12 mouse cellular contexts compared by ENCODE assay signal in the genomic region with DNA sequence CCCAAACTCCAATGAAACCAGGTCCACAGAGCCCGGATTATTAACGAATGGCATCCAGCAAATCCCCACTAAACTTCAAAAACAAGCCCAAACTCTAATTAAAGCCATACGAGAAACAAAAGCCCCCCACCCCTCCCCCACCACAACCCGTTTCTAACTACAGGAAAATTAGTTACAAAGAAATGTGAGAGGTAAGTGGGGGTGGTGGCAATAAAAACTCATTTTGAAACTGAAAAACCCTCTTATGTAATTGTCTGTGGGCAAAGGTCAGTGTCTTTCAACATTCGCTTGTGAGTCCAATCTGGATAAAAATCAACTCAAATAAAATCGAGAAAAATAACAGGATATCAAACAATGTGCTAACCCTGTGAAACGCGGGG. TPM values are rescaled to one million over a fixed set of nuclear protein-coding genes. Genes with fewer than 3 reads are reported as not detected.
A peak's percentile ranks its signal among the peaks of the same experiment; 100 is the strongest.
DNase-seq lines count a peak whose midpoint lies in the region; ATAC-seq lines count a peak whose summit lies in the region.
"Had no signal": no experiment of that assay in that cellular context is flagged by ENCODE, and none has a peak within 500 bp of the region (broad histone marks: within the 10 kb centered on the region; RNA-seq: fewer than 3 reads in every experiment).

No protein-coding gene starts in this region.

- 57% methylated on average over 8 of the region's 8 CpGs for WGBS in liver, embryonic 13.5 days (ENCODE audit: insufficient replicate concordance)
- WGBS in embryonic facial prominence, embryonic 13.5 days: 9% methylated on average over 8 of the region's 8 CpGs
- 41% methylated on average over 8 of the region's 8 CpGs for WGBS in hindbrain, embryonic 14.5 days
- WGBS in midbrain, embryonic 15.5 days: 40% methylated on average over 8 of the region's 8 CpGs

- H3K4me1 ChIP-seq in liver, embryonic 13.5 days (replicated peaks): peaks cover 41% of the 10 kb centered on the region
- peaks cover 33% of the 10 kb centered on the region for H3K4me1 ChIP-seq in embryonic facial prominence, embryonic 13.5 days
- peaks cover 33% of the 10 kb centered on the region for H3K4me1 ChIP-seq in hindbrain, embryonic 14.5 days (replicated peaks; ENCODE audit: control insufficient read depth, insufficient read depth, low read length)
- H3K4me1 ChIP-seq in midbrain, embryonic 15.5 days: peaks cover 24% of the 10 kb centered on the region

- no peak overlapping the region for H3K4me3 ChIP-seq in liver, embryonic 13.5 days (replicated peaks)
- H3K4me3 ChIP-seq in embryonic facial prominence, embryonic 13.5 days: 0 out of 2 replicates have a peak overlapping the region, but pooled peaks have one; percentile 1
- peak overlapping the region; percentile 93; the same call in 1 of the 2 replicates for H3K4me3 ChIP-seq in hindbrain, embryonic 14.5 days (replicated peaks; ENCODE audit: low read length)
- H3K4me3 ChIP-seq in midbrain, embryonic 15.5 days: no peak overlapping the region
- H3K4me3 ChIP-seq: stomach, embryonic 15.5 days had no signal

- no peak for DNase-seq in liver, embryonic 13.5 days
- no peak for DNase-seq in liver
- DNase-seq in hindbrain, embryonic 14.5 days (ENCODE audit: low spot score): no peak
- no peak for DNase-seq in cerebellum, adult 9-11 months
- DNase-seq in thymus, postnatal 36 days: no peak
- DNase-seq in adrenal gland, postnatal 36 days: no peak
- DNase-seq: cerebellum, postnatal 25 days had no signal

- no peak overlapping the region for H3K9ac ChIP-seq in liver, embryonic 13.5 days
- H3K9ac ChIP-seq in embryonic facial prominence, embryonic 13.5 days: no peak overlapping the region
- peak overlapping the region; percentile 99; the same call in 1 of the 2 replicates for H3K9ac ChIP-seq in hindbrain, embryonic 14.5 days
- no peak overlapping the region for H3K9ac ChIP-seq in midbrain, embryonic 15.5 days
- H3K9ac ChIP-seq: stomach, embryonic 15.5 days had no signal

- H3K27ac ChIP-seq in liver, embryonic 13.5 days: no peak overlapping the region
- H3K27ac ChIP-seq in embryonic facial prominence, embryonic 13.5 days: no peak overlapping the region
- no peak overlapping the region for H3K27ac ChIP-seq in hindbrain, embryonic 14.5 days
- no peak overlapping the region for H3K27ac ChIP-seq in midbrain, embryonic 15.5 days
- H3K27ac ChIP-seq: kidney, postnatal 0 days; stomach, embryonic 15.5 days had no signal

- peaks cover 52% of the 10 kb centered on the region for H3K27me3 ChIP-seq in liver, embryonic 13.5 days
- H3K27me3 ChIP-seq in embryonic facial prominence, embryonic 13.5 days: no peaks in the 10 kb centered on the region
- no peaks in the 10 kb centered on the region for H3K27me3 ChIP-seq in hindbrain, embryonic 14.5 days (ENCODE audit: control insufficient read depth, insufficient read depth, low read length)
- no peaks in the 10 kb centered on the region for H3K27me3 ChIP-seq in midbrain, embryonic 15.5 days (replicated peaks)
- H3K27me3 ChIP-seq: Patski; stomach, embryonic 15.5 days had no signal

- no peaks in the 10 kb centered on the region for H3K36me3 ChIP-seq in liver, embryonic 13.5 days
- H3K36me3 ChIP-seq in embryonic facial prominence, embryonic 13.5 days: no peaks in the 10 kb centered on the region
- H3K36me3 ChIP-seq in hindbrain, embryonic 14.5 days (replicated peaks; ENCODE audit: control insufficient read depth, insufficient read depth): no peaks in the 10 kb centered on the region
- H3K36me3 ChIP-seq in midbrain, embryonic 15.5 days (replicated peaks): no peaks in the 10 kb centered on the region
- H3K36me3 ChIP-seq: stomach, embryonic 15.5 days had no signal

- no peaks in the 10 kb centered on the region for H3K9me3 ChIP-seq in liver, embryonic 13.5 days (replicated peaks)
- no peaks in the 10 kb centered on the region for H3K9me3 ChIP-seq in embryonic facial prominence, embryonic 13.5 days
- H3K9me3 ChIP-seq in hindbrain, embryonic 14.5 days (ENCODE audit: control insufficient read depth, low read length): no peaks in the 10 kb centered on the region
- H3K9me3 ChIP-seq in midbrain, embryonic 15.5 days: no peaks in the 10 kb centered on the region
- H3K9me3 ChIP-seq: stomach, embryonic 15.5 days had no signal

- H3K4me2 ChIP-seq in liver, embryonic 13.5 days: peak overlapping the region; percentile 10; the same call in 1 of the 2 replicates
- H3K4me2 ChIP-seq in embryonic facial prominence, embryonic 13.5 days: peak overlapping the region; percentile 41
- peak overlapping the region; percentile 96 for H3K4me2 ChIP-seq in hindbrain, embryonic 14.5 days (replicated peaks)
- H3K4me2 ChIP-seq in midbrain, embryonic 15.5 days: peak overlapping the region; percentile 91
- H3K4me2 ChIP-seq: stomach, embryonic 15.5 days had no signal

- no peak for ATAC-seq in liver, embryonic 13.5 days (ENCODE audit: low read depth)
- no peak for ATAC-seq in embryonic facial prominence, embryonic 13.5 days (ENCODE audit: insufficient number of reproducible peaks, insufficient read depth, low FRiP score, low TSS enrichment, low read depth)
- ATAC-seq in hindbrain, embryonic 14.5 days (ENCODE audit: low FRiP score): no peak
- no peak for ATAC-seq in midbrain, embryonic 15.5 days (replicated peaks)
- ATAC-seq: Patski had no signal

RNA-seq across cellular contexts. Expression of a gene that starts 4.8 kb away (rescaled TPM):
- 3.6 and 4.3 TPM in 2 replicates for polyA plus RNA-seq in liver, embryonic 13.5 days (2015; fragmentation: Nextera tagmentation; extraction: Ambion mirVana)
- polyA plus RNA-seq in embryonic facial prominence, embryonic 13.5 days (2015; fragmentation: Nextera tagmentation; extraction: Ambion mirVana): 35.2 and 37.7 TPM in 2 replicates
- polyA plus RNA-seq in hindbrain, embryonic 14.5 days (2014; fragmentation: Nextera tagmentation; extraction: Ambion mirVana): 45.2 and 45.6 TPM in 2 replicates
- 41.9 and 48.4 TPM in 2 replicates for polyA plus RNA-seq in midbrain, embryonic 15.5 days (2015; fragmentation: Nextera tagmentation; extraction: Ambion mirVana)
- total RNA-seq in adrenal gland, postnatal 36 days (2021): 10 to 100 TPM; 48.9 to 83.1 TPM

RNA-seq across cellular contexts. Expression of a gene that starts 46.6 kb away (rescaled TPM):
- 28.9 and 34.7 TPM in 2 replicates for polyA plus RNA-seq in liver, embryonic 13.5 days (2015; fragmentation: Nextera tagmentation; extraction: Ambion mirVana)
- 46.4 and 53.9 TPM in 2 replicates for polyA plus RNA-seq in embryonic facial prominence, embryonic 13.5 days (2015; fragmentation: Nextera tagmentation; extraction: Ambion mirVana)
- polyA plus RNA-seq in hindbrain, embryonic 14.5 days (2014; fragmentation: Nextera tagmentation; extraction: Ambion mirVana): 57.6 and 62.4 TPM in 2 replicates
- polyA plus RNA-seq in midbrain, embryonic 15.5 days (2015; fragmentation: Nextera tagmentation; extraction: Ambion mirVana): 59.2 and 61.5 TPM in 2 replicates
- total RNA-seq in adrenal gland, postnatal 36 days (2021): 100 to 1,000 TPM; 130 to 159 TPM

Comparison
In these comparisons a context has a peak if more than half of its experiments do, and no peak if none do; other contexts are left out.
1. H3K4me2 ChIP-seq: peak in every context shown above with its lines; median percentile 96 in hindbrain, embryonic 14.5 days; 91 in midbrain, embryonic 15.5 days; 41 in embryonic facial prominence, embryonic 13.5 days; 10 in liver, embryonic 13.5 days.
2. H3K4me3 ChIP-seq: peak in embryonic facial prominence, embryonic 13.5 days (single experiment) and hindbrain, embryonic 14.5 days (single experiment); none in liver, embryonic 13.5 days (single experiment) and midbrain, embryonic 15.5 days (single experiment).